Mouse (Mus musculus): Measurements from ENCODE around the gene Chchd4. TPM values are rescaled to one million over a fixed set of nuclear protein-coding genes. Genes with fewer than 3 reads are reported as not detected.
A peak's percentile ranks its signal among the peaks of the same experiment; 100 is the strongest.
"Not testable (repeated sequence)": the region's sequence is repeated elsewhere in the genome, so short reads cannot be mapped to it uniquely, and the experiment has no call there.

Chchd4 gene
- polyA plus RNA-seq, 1 experiment from 2014 or later: 34.2 TPM

DNA sequence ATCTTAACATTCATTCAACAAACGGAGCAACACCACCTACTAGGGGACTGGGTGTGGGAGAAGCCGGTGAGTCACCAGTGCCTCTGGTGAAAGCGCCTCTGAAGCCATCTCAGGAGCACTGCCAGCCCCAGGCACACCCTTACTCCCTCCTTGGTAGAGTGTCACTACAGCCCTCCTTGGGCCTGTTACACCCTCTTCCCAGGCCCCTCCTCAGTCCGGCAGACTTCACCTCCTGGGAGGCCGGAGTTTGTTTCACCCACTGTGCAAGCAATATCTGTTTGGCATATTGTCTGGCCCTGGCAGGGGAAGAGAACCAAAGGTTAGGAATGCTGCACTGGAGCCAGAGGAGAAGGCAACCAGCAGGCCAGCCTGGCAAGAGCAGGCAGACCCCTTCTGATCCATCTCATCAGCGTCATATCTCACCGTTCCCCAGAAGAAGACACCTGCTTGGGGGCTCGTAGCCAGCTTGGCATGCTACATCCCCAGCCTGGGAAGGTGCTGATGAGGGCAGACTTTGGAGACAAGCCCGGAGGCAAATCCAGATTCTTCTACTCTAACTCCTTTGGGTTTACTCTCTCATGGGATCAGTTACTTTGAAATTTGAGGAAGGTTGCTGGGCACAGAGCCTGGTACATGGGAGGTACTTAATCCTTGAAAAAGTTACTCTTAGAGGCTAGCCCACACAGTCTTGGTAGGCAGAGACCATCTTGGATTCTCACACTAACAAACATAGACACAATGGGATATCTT lies 1.3 kb upstream of the Chchd4 start:
- WGBS: 53% methylated on average over 9 of the region's 9 CpGs
- peak overlapping the region; percentile 75 for H3K9ac ChIP-seq (replicated peaks; ENCODE audit: low read length)
- H3K4me2 ChIP-seq (replicated peaks; ENCODE audit: low read depth, low read length): peak overlapping the region; percentile 66
- H3K4me1 ChIP-seq (ENCODE audit: insufficient read depth, low read length): peaks cover 22% of the 10 kb centered on the region
- peaks cover 30% of the 10 kb centered on the region for H3K36me3 ChIP-seq (ENCODE audit: insufficient read depth, low read length)
- H3K27me3 ChIP-seq (ENCODE audit: insufficient read depth, low read length): no peaks in the 10 kb centered on the region
- no peak for ATAC-seq (ENCODE audit: low FRiP score, low TSS enrichment)
- no peaks in the 10 kb centered on the region for H3K9me3 ChIP-seq (ENCODE audit: low read length)
- H3K27ac ChIP-seq (ENCODE audit: low read length): no peak overlapping the region
- H3K4me3 ChIP-seq (ENCODE audit: low read length): peak overlapping the region; percentile 70

DNA sequence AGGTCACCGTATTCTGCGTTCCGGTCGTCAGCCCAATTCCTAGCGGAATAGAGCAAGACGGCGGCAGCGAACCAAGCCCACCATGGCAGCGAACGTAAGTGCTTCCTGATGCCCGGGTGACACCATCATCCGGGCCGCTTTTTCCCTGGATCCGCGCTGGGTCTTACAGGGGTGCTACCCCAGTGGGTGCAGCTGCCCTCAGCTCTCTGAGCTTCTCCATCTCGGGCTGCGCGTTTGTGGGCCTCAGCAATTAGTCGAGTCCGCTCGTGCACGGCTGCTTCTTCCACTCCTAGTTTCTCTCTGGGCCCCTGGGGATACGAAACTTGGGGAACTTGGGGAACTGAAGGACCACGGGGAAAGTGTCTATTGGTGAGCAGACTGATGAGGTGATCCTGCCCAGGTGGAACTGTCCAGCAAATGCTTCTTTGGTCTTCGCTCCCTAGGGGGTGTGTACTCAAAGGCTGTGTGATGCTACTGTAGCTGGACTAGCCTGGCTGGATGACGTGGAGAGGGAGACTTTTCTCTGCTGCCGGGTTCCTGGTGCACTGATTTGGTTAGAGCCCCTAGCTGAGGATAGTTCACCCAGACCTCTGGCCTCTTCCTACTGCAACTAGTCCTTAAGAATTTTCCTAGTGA lies 577 bp upstream of the Chchd4 start:
- peaks cover 24% of the 10 kb centered on the region; the same call in 1 of the 2 replicates for H3K36me3 ChIP-seq (ENCODE audit: insufficient read depth, low read length)
- H3K27me3 ChIP-seq (ENCODE audit: insufficient read depth, low read length): no peaks in the 10 kb centered on the region
- H3K4me1 ChIP-seq (ENCODE audit: insufficient read depth, low read length): peaks cover 22% of the 10 kb centered on the region
- under 1% methylated on average over 27 of the region's 27 CpGs for WGBS
- no peaks in the 10 kb centered on the region for H3K9me3 ChIP-seq (ENCODE audit: low read length)
- peak overlapping the region; percentile 75 for H3K9ac ChIP-seq (replicated peaks; ENCODE audit: low read length)
- peak; percentile 49 for ATAC-seq (ENCODE audit: low FRiP score, low TSS enrichment)
- H3K27ac ChIP-seq (ENCODE audit: low read length): peak overlapping the region; percentile 48
- H3K4me3 ChIP-seq (ENCODE audit: low read length): peak overlapping the region; percentile 70
- peak overlapping the region; percentile 66 for H3K4me2 ChIP-seq (replicated peaks; ENCODE audit: low read depth, low read length)

- Histone ChIP-seq H3K4me2 (replicated peaks; ENCODE audit: low read depth, low read length) (peak overlapping the region; percentile 62), H3K36me3 (ENCODE audit: insufficient read depth, low read length) (peaks cover 10% of the 10 kb centered on the region), H3K27ac (ENCODE audit: low read length) (peak overlapping the region; percentile 9; the same call in 1 of the 2 replicates), H3K27me3 (ENCODE audit: insufficient read depth, low read length) (no peaks in the 10 kb centered on the region), H3K4me3 (ENCODE audit: low read length) (peak overlapping the region; percentile 70), H3K4me1 (ENCODE audit: insufficient read depth, low read length) (peaks cover 22% of the 10 kb centered on the region), H3K9ac (replicated peaks; ENCODE audit: low read length) (peak overlapping the region; percentile 83), H3K9me3 (ENCODE audit: low read length) (no peaks in the 10 kb centered on the region)
- no peak for ATAC-seq (ENCODE audit: low FRiP score, low TSS enrichment)
- 23% methylated on average over 6 of the region's 6 CpGs for WGBS
Observed at GRCm38 (mm10) chr6:91472319-91472718, 1.0 kb downstream of the Chchd4 start.

GRCm38 (mm10) chr6:91471427-91471826 lies 1.9 kb downstream of the Chchd4 start:
- H3K9me3 ChIP-seq (ENCODE audit: low read length); H3K4me2 ChIP-seq (replicated peaks; ENCODE audit: low read depth, low read length); H3K4me3 ChIP-seq (ENCODE audit: low read length); H3K27me3 ChIP-seq (ENCODE audit: insufficient read depth, low read length); H3K9ac ChIP-seq (replicated peaks; ENCODE audit: low read length); ATAC-seq (ENCODE audit: low FRiP score, low TSS enrichment); H3K27ac ChIP-seq (ENCODE audit: low read length): not testable (repeated sequence)
- peaks cover 22% of the 10 kb centered on the region for H3K4me1 ChIP-seq (ENCODE audit: insufficient read depth, low read length)
- WGBS: 92% methylated on average over 3 of the region's 3 CpGs
- H3K36me3 ChIP-seq (ENCODE audit: insufficient read depth, low read length): peaks cover 16% of the 10 kb centered on the region

GRCm38 (mm10) chr6:91470712-91471111 lies 2.6 kb downstream of the Chchd4 start:
- no peak overlapping the region for H3K4me3 ChIP-seq (ENCODE audit: low read length)
- H3K4me1 ChIP-seq (ENCODE audit: insufficient read depth, low read length): peaks cover 22% of the 10 kb centered on the region
- H3K27ac ChIP-seq (ENCODE audit: low read length): no peak overlapping the region
- no peak overlapping the region for H3K9ac ChIP-seq (replicated peaks; ENCODE audit: low read length)
- ATAC-seq (ENCODE audit: low FRiP score, low TSS enrichment): no peak
- 77% methylated on average over 2 of the region's 2 CpGs for WGBS
- H3K4me2 ChIP-seq (replicated peaks; ENCODE audit: low read depth, low read length): no peak overlapping the region
- H3K36me3 ChIP-seq (ENCODE audit: insufficient read depth, low read length): peaks cover 21% of the 10 kb centered on the region
- no peaks in the 10 kb centered on the region for H3K9me3 ChIP-seq (ENCODE audit: low read length)
- H3K27me3 ChIP-seq (ENCODE audit: insufficient read depth, low read length): no peaks in the 10 kb centered on the region

DNA sequence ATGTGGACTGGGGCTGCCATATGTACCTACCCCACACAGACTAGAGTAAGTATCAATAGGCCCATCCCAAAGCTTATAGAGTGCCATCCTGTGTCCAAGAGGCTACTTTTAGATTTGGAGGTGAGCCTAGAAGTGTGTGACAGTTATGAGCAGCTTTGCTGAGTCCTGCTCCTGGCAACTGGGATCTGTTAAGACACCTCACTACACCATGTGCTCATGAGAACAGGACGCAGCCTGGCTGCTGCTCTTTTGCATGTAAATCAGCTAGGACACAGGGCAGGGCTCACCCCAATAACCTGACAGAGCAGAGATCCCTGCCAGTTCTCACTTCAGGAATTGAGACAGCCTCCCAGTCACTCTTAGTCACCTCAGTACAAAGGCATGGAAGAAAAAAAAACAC lies 6.2 kb downstream of the Chchd4 start:
- Histone ChIP-seq H3K4me1 (ENCODE audit: insufficient read depth, low read length) (peaks cover 5% of the 10 kb centered on the region), H3K9me3 (ENCODE audit: low read length) (no peaks in the 10 kb centered on the region), H3K4me3 (ENCODE audit: low read length) (no peak overlapping the region), H3K27me3 (ENCODE audit: insufficient read depth, low read length) (no peaks in the 10 kb centered on the region), H3K4me2 (replicated peaks; ENCODE audit: low read depth, low read length) (no peak overlapping the region), H3K36me3 (ENCODE audit: insufficient read depth, low read length) (peaks cover 50% of the 10 kb centered on the region), H3K27ac (ENCODE audit: low read length) (no peak overlapping the region), H3K9ac (replicated peaks; ENCODE audit: low read length) (no peak overlapping the region)
- 82% methylated on average over 1 of the region's 1 CpGs for WGBS
- no peak for ATAC-seq (ENCODE audit: low FRiP score, low TSS enrichment)

GRCm38 (mm10) chr6:91465756-91466155 lies 7.6 kb downstream of the Chchd4 start:
- WGBS: 92% methylated on average over 2 of the region's 2 CpGs
- no peak overlapping the region for H3K9ac ChIP-seq (replicated peaks; ENCODE audit: low read length)
- H3K27me3 ChIP-seq (ENCODE audit: insufficient read depth, low read length): no peaks in the 10 kb centered on the region
- H3K27ac ChIP-seq (ENCODE audit: low read length): no peak overlapping the region
- no peaks in the 10 kb centered on the region for H3K9me3 ChIP-seq (ENCODE audit: low read length)
- H3K4me3 ChIP-seq (ENCODE audit: low read length): no peak overlapping the region
- ATAC-seq (ENCODE audit: low FRiP score, low TSS enrichment): no peak
- H3K4me1 ChIP-seq (ENCODE audit: insufficient read depth, low read length): no peaks in the 10 kb centered on the region
- H3K36me3 ChIP-seq (ENCODE audit: insufficient read depth, low read length): peaks cover 50% of the 10 kb centered on the region
- H3K4me2 ChIP-seq (replicated peaks; ENCODE audit: low read depth, low read length): no peak overlapping the region

DNA sequence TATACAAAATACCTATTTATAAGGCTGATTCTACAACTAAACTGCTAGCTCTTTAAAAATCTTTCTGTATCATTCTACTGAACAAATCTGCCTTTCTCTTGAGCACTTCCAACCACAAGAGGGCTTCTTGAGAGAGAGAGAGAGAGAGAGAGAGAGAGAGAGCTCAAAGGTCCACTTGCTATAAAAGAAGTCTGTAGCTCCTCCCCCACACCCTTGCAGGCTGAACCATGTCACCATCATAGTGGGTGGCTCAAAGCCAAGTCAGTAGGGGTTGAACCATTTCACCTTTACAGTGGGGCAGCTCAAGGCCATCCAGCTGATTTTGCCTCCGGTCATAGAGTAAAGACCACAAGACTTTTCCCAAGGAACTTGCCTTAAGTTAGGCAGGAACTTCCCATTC lies 13.9 kb downstream of the Chchd4 start:
- 0 out of 2 replicates have a peak, but pooled peaks cover 2% of the 10 kb centered on the region for H3K4me1 ChIP-seq (ENCODE audit: insufficient read depth, low read length)
- peak; percentile 51; the same call in 1 of the 2 replicates for ATAC-seq (ENCODE audit: low FRiP score, low TSS enrichment)
- no peak overlapping the region for H3K9ac ChIP-seq (replicated peaks; ENCODE audit: low read length)
- no peaks in the 10 kb centered on the region for H3K9me3 ChIP-seq (ENCODE audit: low read length)
- H3K4me3 ChIP-seq (ENCODE audit: low read length): no peak overlapping the region
- no peaks in the 10 kb centered on the region for H3K27me3 ChIP-seq (ENCODE audit: insufficient read depth, low read length)
- H3K36me3 ChIP-seq (ENCODE audit: insufficient read depth, low read length): peaks cover 19% of the 10 kb centered on the region
- no peak overlapping the region for H3K27ac ChIP-seq (ENCODE audit: low read length)
- no peak overlapping the region for H3K4me2 ChIP-seq (replicated peaks; ENCODE audit: low read depth, low read length)
- WGBS: 70% methylated on average over 1 of the region's 1 CpGs

DNA sequence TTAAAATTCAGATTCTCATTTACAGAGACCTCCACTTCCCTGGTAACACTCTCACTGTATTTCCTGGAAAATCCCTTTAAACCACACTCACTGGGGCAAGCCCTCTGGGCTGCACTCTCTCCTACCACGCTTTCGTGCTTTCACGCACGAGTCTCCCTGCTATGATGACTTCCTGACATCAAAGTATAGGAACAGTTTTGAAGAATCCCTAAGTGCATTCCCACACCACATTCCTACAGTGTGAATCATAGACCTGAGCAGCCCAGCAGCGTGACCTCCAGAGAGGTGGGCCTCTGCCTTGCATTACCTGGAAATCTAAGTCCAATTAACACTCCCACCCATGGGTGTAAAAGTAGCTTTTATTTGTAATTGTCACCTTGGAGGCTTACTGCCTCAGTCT lies 18.8 kb downstream of the Chchd4 start:
- no peak for ATAC-seq (ENCODE audit: low FRiP score, low TSS enrichment)
- no peak overlapping the region for H3K4me3 ChIP-seq (ENCODE audit: low read length)
- WGBS: 35% methylated on average over 5 of the region's 5 CpGs
- no peak overlapping the region for H3K27ac ChIP-seq (ENCODE audit: low read length)
- H3K4me2 ChIP-seq (replicated peaks; ENCODE audit: low read depth, low read length): no peak overlapping the region
- no peaks in the 10 kb centered on the region for H3K36me3 ChIP-seq (ENCODE audit: insufficient read depth, low read length)
- no peaks in the 10 kb centered on the region for H3K9me3 ChIP-seq (ENCODE audit: low read length)
- 0 out of 2 replicates have a peak, but pooled peaks cover under 1% of the 10 kb centered on the region for H3K4me1 ChIP-seq (ENCODE audit: insufficient read depth, low read length)
- no peak overlapping the region for H3K9ac ChIP-seq (replicated peaks; ENCODE audit: low read length)
- 0 out of 2 replicates have a peak, but pooled peaks cover 4% of the 10 kb centered on the region for H3K27me3 ChIP-seq (ENCODE audit: insufficient read depth, low read length)

DNA sequence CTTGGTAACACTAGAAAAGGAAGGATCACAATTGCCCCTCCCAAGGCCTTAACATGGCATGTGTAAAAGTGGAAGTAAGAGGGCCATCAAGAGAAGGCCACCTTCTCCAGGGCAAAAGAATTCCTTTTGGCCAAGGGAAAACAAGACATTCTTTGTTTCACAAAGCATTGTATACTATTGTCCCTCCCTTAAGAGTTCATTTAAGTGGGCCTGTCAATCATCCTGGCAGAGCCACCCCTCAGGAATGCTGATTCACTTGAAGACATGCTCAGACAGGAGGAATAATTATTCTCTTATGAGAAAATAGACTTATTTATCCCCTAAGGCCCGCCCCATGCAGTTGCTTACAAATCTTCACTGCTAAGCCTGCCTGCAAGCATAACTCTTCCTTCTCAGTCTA lies 21.3 kb downstream of the Chchd4 start:
- Histone ChIP-seq H3K4me1 (ENCODE audit: insufficient read depth, low read length) (no peaks in the 10 kb centered on the region), H3K36me3 (ENCODE audit: insufficient read depth, low read length) (no peaks in the 10 kb centered on the region), H3K4me3 (ENCODE audit: low read length) (no peak overlapping the region), H3K9ac (replicated peaks; ENCODE audit: low read length) (no peak overlapping the region), H3K9me3 (ENCODE audit: low read length) (no peaks in the 10 kb centered on the region), H3K27me3 (ENCODE audit: insufficient read depth, low read length) (peaks cover 9% of the 10 kb centered on the region), H3K4me2 (replicated peaks; ENCODE audit: low read depth, low read length) (no peak overlapping the region), H3K27ac (ENCODE audit: low read length) (no peak overlapping the region)
- WGBS: 72% methylated on average over 1 of the region's 1 CpGs
- no peak for ATAC-seq (ENCODE audit: low FRiP score, low TSS enrichment)
